Mouse (Mus musculus): ENCODE data around the gene Glis3. TPM values are rescaled to one million over a fixed set of nuclear protein-coding genes. Genes with fewer than 3 reads are reported as not detected.

The Glis3 gene
- polyA plus RNA-seq, 2 experiments from 2014 or later = 0.05 to 0.33 TPM

- ATAC-seq = no peak
Measured at GRCm38 (mm10) chr19:28299211-28299775, 380.6 kb downstream of the Glis3 start.

- no peak for ATAC-seq
Measured at GRCm38 (mm10) chr19:28298669-28299068, 381.2 kb downstream of the Glis3 start.

DNA sequence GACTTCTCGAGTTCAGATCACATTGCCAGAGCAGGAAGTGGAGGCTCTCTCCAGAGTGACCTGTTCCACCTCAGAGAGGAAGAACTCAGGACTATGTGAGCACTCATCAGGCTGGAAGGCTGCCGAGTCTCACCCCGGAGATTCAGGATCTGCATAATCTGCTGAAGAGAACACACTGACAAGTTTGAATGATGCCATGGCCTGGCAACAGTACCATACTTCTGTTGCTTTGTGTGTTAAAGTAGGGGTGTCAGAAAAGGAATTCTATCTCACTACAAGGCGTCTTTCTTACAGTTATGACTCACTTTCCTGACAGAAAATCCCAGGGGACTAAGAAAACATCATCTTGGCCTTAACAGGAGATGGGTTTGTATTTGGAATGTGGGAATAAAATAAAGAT is 388.3 kb downstream of the Glis3 start:
- ATAC-seq = no peak

- ATAC-seq = no peak
Measured at GRCm38 (mm10) chr19:28289457-28289856, 390.4 kb downstream of the Glis3 start.

GRCm38 (mm10) chr19:28287431-28287830 is 392.4 kb downstream of the Glis3 start:
- ATAC-seq = no peak

GRCm38 (mm10) chr19:28284098-28284569 is 395.7 kb downstream of the Glis3 start:
- no peak for ATAC-seq

DNA sequence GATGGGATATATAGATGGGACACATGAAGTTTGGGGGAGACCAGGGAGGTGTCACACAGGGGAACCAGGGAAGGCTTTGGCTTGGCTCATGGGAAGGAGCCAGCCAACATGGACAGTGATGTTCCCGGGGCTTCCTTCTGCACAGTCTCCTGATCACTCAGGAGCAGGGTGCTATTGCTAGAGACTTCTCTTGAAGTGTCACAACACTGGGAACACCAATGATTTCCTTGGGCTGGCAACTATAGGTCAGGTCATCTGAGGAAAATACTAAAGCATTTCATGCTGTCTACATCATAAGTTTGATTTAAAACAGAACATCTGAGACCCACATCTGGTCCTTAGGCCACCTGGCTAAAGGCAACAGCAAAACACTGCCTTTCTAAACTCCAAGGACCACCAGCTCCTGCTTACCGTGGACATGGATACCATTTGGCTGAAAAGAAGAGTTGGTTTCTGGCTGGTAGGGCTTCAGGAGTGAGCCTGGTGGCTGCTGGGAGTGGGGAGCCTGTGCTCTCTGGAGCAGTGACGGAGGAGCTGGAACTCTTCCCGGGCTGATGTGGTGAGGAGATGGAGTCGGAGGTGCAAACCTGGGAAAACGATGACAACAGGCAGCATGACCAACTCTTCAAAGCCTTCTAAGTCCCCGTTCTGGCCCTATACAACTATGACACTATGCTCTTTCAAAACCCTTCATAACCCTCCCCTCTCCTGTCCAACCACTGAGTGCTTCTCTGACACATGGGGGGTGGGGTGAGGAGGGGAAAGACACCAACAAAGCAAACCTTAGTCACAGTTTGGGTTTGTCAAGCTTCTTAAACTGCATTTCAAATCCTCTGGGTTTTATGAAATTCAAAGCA is 396.4 kb downstream of the Glis3 start:
- no peak for ATAC-seq

DNA sequence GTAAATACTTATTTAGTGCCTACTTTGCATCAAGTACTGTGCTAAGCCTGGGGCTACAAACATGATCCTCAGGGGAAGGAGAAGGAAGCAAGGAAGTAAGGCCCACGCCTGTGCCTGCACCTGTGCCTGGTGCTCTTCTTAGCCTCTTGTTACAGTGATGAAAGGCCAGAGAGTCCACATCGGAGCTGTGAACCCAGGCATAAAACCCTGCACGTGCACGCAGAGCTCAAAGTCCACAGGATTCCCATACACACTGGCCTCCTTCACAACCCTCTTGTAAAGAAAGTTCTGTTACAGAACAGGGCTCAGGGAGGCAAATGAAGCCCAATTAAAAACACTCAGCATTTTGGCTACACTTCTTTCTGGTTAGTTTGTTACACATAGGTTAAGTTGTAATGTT is 398.5 kb downstream of the Glis3 start:
- ATAC-seq = no peak

- ATAC-seq = no peak
Measured at GRCm38 (mm10) chr19:28277104-28277503, 402.8 kb downstream of the Glis3 start.

- no peak for ATAC-seq
Measured at GRCm38 (mm10) chr19:28274501-28274900, 405.4 kb downstream of the Glis3 start.

GRCm38 (mm10) chr19:28273946-28274345 is 405.9 kb downstream of the Glis3 start:
- ATAC-seq = no peak

- ATAC-seq = no peak
Measured at GRCm38 (mm10) chr19:28266850-28267249, 413.0 kb downstream of the Glis3 start.

- ATAC-seq = no peak
Measured at GRCm38 (mm10) chr19:28265776-28266175, 414.1 kb downstream of the Glis3 start.

- ATAC-seq = no peak
Measured at GRCm38 (mm10) chr19:28258907-28259675, 420.8 kb downstream of the Glis3 start.

GRCm38 (mm10) chr19:28258480-28258879 is 421.4 kb downstream of the Glis3 start:
- ATAC-seq = no peak

GRCm38 (mm10) chr19:28247345-28247744 is 432.5 kb downstream of the Glis3 start:
- ATAC-seq = no peak

- ATAC-seq = no peak
Measured at GRCm38 (mm10) chr19:28246186-28246585, 433.7 kb downstream of the Glis3 start.

- ATAC-seq = no peak
Measured at GRCm38 (mm10) chr19:28238073-28238472, 441.8 kb downstream of the Glis3 start.

GRCm38 (mm10) chr19:28237621-28238020 is 442.3 kb downstream of the Glis3 start:
- no peak for ATAC-seq

GRCm38 (mm10) chr19:28235571-28235970 is 444.3 kb downstream of the Glis3 start:
- ATAC-seq = no peak

- ATAC-seq = no peak
Measured at GRCm38 (mm10) chr19:28235096-28235495, 444.8 kb downstream of the Glis3 start.

- no peak for ATAC-seq
Measured at GRCm38 (mm10) chr19:28234676-28235075, 445.2 kb downstream of the Glis3 start.

- ATAC-seq = no peak
Measured at GRCm38 (mm10) chr19:28231511-28231910, 448.4 kb downstream of the Glis3 start.

All from CD4-positive, CD25-positive, alpha-beta regulatory T cell, adult 4 months (primary cell).